Mouse (Mus musculus): ENCODE results near the gene Adam11.

- TF ChIP-seq CTCF (IDR thresholded peaks at IDR 0.05; ENCODE audit: extremely low read depth, insufficient read depth, insufficient read length, insufficient replicate concordance) (no peak), POLR2A (IDR thresholded peaks at IDR 0.05; ENCODE audit: low read depth, low read length) (no peak)
Measured at GRCm38 (mm10) chr11:102827097-102827496, 65.9 kb downstream of the Adam11 start.
